Mouse (Mus musculus): ENCODE measurements around the gene Ccdc78. TPM values are rescaled to one million over a fixed set of nuclear protein-coding genes. Genes with fewer than 3 reads are reported as not detected.
A peak's percentile ranks its signal among the peaks of the same experiment; 100 is the strongest.
"Not testable (repeated sequence)": the region's sequence is repeated elsewhere in the genome, so short reads cannot be mapped to it uniquely, and the experiment has no call there.

The Ccdc78 gene
- 0.20 and 0.25 TPM in 2 replicates for polyA plus RNA-seq (2015; fragmentation: Nextera tagmentation; extraction: Ambion mirVana)

GRCm38 (mm10) chr17:25786280-25786679 lies at the start of gene Ccdc78:
Gene Ccdc78, plus strand, starts transcription at chr17:25786580.
- Histone ChIP-seq H3K4me1 (peaks cover 27% of the 10 kb centered on the region), H3K27me3 (no peaks in the 10 kb centered on the region), H3K4me3 (peak within 1 kb of the TSS; percentile 70), H3K9me3 (no peaks in the 10 kb centered on the region), H3K4me2 (peak within 1 kb of the TSS; percentile 84), H3K9ac (peak within 1 kb of the TSS; percentile 91), H3K36me3 (peaks cover 53% of the 10 kb centered on the region), H3K27ac (peak within 1 kb of the TSS; percentile 90)
- ATAC-seq (ENCODE audit: insufficient number of reproducible peaks, insufficient read depth, low FRiP score, low TSS enrichment, low read depth): no peak
- WGBS: 82% methylated on average over 3 of the region's 3 CpGs

- Histone ChIP-seq H3K9ac (no peak overlapping the region), H3K9me3 (no peaks in the 10 kb centered on the region), H3K4me1 (no peaks in the 10 kb centered on the region), H3K36me3 (no peaks in the 10 kb centered on the region), H3K4me2 (no peak overlapping the region), H3K27ac (no peak overlapping the region), H3K4me3 (no peak overlapping the region), H3K27me3 (no peaks in the 10 kb centered on the region)
- WGBS: 81% methylated on average over 7 of the region's 7 CpGs
- ATAC-seq (ENCODE audit: insufficient number of reproducible peaks, insufficient read depth, low FRiP score, low TSS enrichment, low read depth): no peak
Observed at GRCm38 (mm10) chr17:25738861-25739260, 47.5 kb upstream of the Ccdc78 start.

GRCm38 (mm10) chr17:25741471-25741870 lies 44.9 kb upstream of the Ccdc78 start:
- not testable (repeated sequence) for H3K4me2 ChIP-seq; H3K36me3 ChIP-seq; ATAC-seq (ENCODE audit: insufficient number of reproducible peaks, insufficient read depth, low FRiP score, low TSS enrichment, low read depth); H3K4me3 ChIP-seq; H3K9me3 ChIP-seq; H3K27ac ChIP-seq; H3K9ac ChIP-seq; H3K4me1 ChIP-seq; H3K27me3 ChIP-seq
- 71% methylated on average over 12 of the region's 12 CpGs for WGBS

- Histone ChIP-seq H3K27me3 (0 out of 2 replicates have a peak, but pooled peaks cover 3% of the 10 kb centered on the region), H3K4me3 (no peak overlapping the region), H3K36me3 (no peaks in the 10 kb centered on the region), H3K27ac (no peak overlapping the region), H3K4me2 (no peak overlapping the region), H3K9me3 (no peaks in the 10 kb centered on the region), H3K9ac (no peak overlapping the region), H3K4me1 (no peaks in the 10 kb centered on the region)
- no peak for ATAC-seq (ENCODE audit: insufficient number of reproducible peaks, insufficient read depth, low FRiP score, low TSS enrichment, low read depth)
- WGBS: 92% methylated on average over 9 of the region's 9 CpGs
Observed at GRCm38 (mm10) chr17:25743831-25744230, 42.5 kb upstream of the Ccdc78 start.

GRCm38 (mm10) chr17:25744311-25744710 lies 42.1 kb upstream of the Ccdc78 start:
- no peak for ATAC-seq (ENCODE audit: insufficient number of reproducible peaks, insufficient read depth, low FRiP score, low TSS enrichment, low read depth)
- Histone ChIP-seq H3K27me3 (0 out of 2 replicates have a peak, but pooled peaks cover 3% of the 10 kb centered on the region), H3K9me3 (no peaks in the 10 kb centered on the region), H3K4me3 (no peak overlapping the region), H3K36me3 (no peaks in the 10 kb centered on the region), H3K27ac (no peak overlapping the region), H3K9ac (no peak overlapping the region), H3K4me2 (no peak overlapping the region), H3K4me1 (no peaks in the 10 kb centered on the region)
- WGBS: 80% methylated on average over 10 of the region's 10 CpGs

GRCm38 (mm10) chr17:25748238-25748637 lies 38.1 kb upstream of the Ccdc78 start:
- H3K36me3 ChIP-seq: no peaks in the 10 kb centered on the region
- H3K9me3 ChIP-seq: no peaks in the 10 kb centered on the region
- H3K9ac ChIP-seq: no peak overlapping the region
- ATAC-seq (ENCODE audit: insufficient number of reproducible peaks, insufficient read depth, low FRiP score, low TSS enrichment, low read depth): no peak
- H3K4me2 ChIP-seq: no peak overlapping the region
- H3K27me3 ChIP-seq: 0 out of 2 replicates have a peak, but pooled peaks cover 3% of the 10 kb centered on the region
- H3K27ac ChIP-seq: no peak overlapping the region
- peaks cover 8% of the 10 kb centered on the region for H3K4me1 ChIP-seq
- WGBS: 94% methylated on average over 4 of the region's 4 CpGs
- H3K4me3 ChIP-seq: no peak overlapping the region

- no peak for ATAC-seq (ENCODE audit: insufficient number of reproducible peaks, insufficient read depth, low FRiP score, low TSS enrichment, low read depth)
- WGBS: 77% methylated on average over 6 of the region's 6 CpGs
- Histone ChIP-seq H3K4me1 (peaks cover 8% of the 10 kb centered on the region), H3K27me3 (0 out of 2 replicates have a peak, but pooled peaks cover 3% of the 10 kb centered on the region), H3K27ac (no peak overlapping the region), H3K36me3 (no peaks in the 10 kb centered on the region), H3K4me3 (no peak overlapping the region), H3K4me2 (no peak overlapping the region), H3K9ac (no peak overlapping the region), H3K9me3 (no peaks in the 10 kb centered on the region)
Observed at GRCm38 (mm10) chr17:25749314-25749713, 37.1 kb upstream of the Ccdc78 start.

GRCm38 (mm10) chr17:25751446-25751845 lies 34.9 kb upstream of the Ccdc78 start:
- Histone ChIP-seq H3K4me1 (peaks cover 12% of the 10 kb centered on the region), H3K4me2 (no peak overlapping the region), H3K9me3 (no peaks in the 10 kb centered on the region), H3K4me3 (no peak overlapping the region), H3K9ac (peak overlapping the region; percentile 54), H3K27ac (no peak overlapping the region), H3K27me3 (0 out of 2 replicates have a peak, but pooled peaks cover 3% of the 10 kb centered on the region), H3K36me3 (no peaks in the 10 kb centered on the region)
- ATAC-seq (ENCODE audit: insufficient number of reproducible peaks, insufficient read depth, low FRiP score, low TSS enrichment, low read depth): no peak
- WGBS: 37% methylated on average over 5 of the region's 5 CpGs

- no peaks in the 10 kb centered on the region for H3K36me3 ChIP-seq
- 83% methylated on average over 9 of the region's 9 CpGs for WGBS
- no peaks in the 10 kb centered on the region for H3K9me3 ChIP-seq
- no peak within 1 kb of the TSS for H3K4me2 ChIP-seq
- no peak within 1 kb of the TSS for H3K4me3 ChIP-seq
- peaks cover 12% of the 10 kb centered on the region for H3K4me1 ChIP-seq
- no peak within 1 kb of the TSS for H3K27ac ChIP-seq
- ATAC-seq (ENCODE audit: insufficient number of reproducible peaks, insufficient read depth, low FRiP score, low TSS enrichment, low read depth): no peak
- H3K27me3 ChIP-seq: no peaks in the 10 kb centered on the region
- H3K9ac ChIP-seq: peak within 1 kb of the TSS; percentile 21; the same call in 1 of the 2 replicates
Observed at GRCm38 (mm10) chr17:25754241-25754640, 32.1 kb upstream of the Ccdc78 start, which contains the start of gene Msln. Gene Msln, minus strand, starts transcription at chr17:25754378.

GRCm38 (mm10) chr17:25755086-25755485 lies 31.3 kb upstream of the Ccdc78 start:
- 77% methylated on average over 4 of the region's 4 CpGs for WGBS
- no peak for ATAC-seq (ENCODE audit: insufficient number of reproducible peaks, insufficient read depth, low FRiP score, low TSS enrichment, low read depth)
- no peaks in the 10 kb centered on the region for H3K36me3 ChIP-seq

GRCm38 (mm10) chr17:25755627-25756377 lies 30.6 kb upstream of the Ccdc78 start:
- H3K4me1 ChIP-seq: peaks cover 12% of the 10 kb centered on the region
- no peaks in the 10 kb centered on the region for H3K27me3 ChIP-seq
- H3K9ac ChIP-seq: no peak overlapping the region
- H3K36me3 ChIP-seq: no peaks in the 10 kb centered on the region
- H3K4me2 ChIP-seq: no peak overlapping the region
- 24% methylated on average over 4 of the region's 4 CpGs for WGBS
- no peak overlapping the region for H3K27ac ChIP-seq
- H3K4me3 ChIP-seq: no peak overlapping the region
- H3K9me3 ChIP-seq: no peaks in the 10 kb centered on the region
- no peak for ATAC-seq (ENCODE audit: insufficient number of reproducible peaks, insufficient read depth, low FRiP score, low TSS enrichment, low read depth)

More at GRCm38 (mm10) chr17:25755086-25755485, 31.3 kb upstream of the Ccdc78 start:
- Histone ChIP-seq H3K27me3 (no peaks in the 10 kb centered on the region), H3K9me3 (no peaks in the 10 kb centered on the region), H3K9ac (peak overlapping the region; percentile 21; the same call in 1 of the 2 replicates), H3K4me1 (peaks cover 12% of the 10 kb centered on the region), H3K27ac (no peak overlapping the region), H3K4me3 (no peak overlapping the region), H3K4me2 (no peak overlapping the region)
